Mouse (Mus musculus) forebrain, postnatal 0 days (tissue): ENCODE results near the gene Fibin. TPM values are rescaled to one million over a fixed set of nuclear protein-coding genes. Genes with fewer than 3 reads are reported as not detected.

Experiments
- ATAC-seq: fragments of 200-750 bp; cut with Nextera tagmentation; 2 replicates; pipeline ENCODE4 v1.8.0; 2017; ENCODE audit warnings: mild to moderate bottlenecking, moderate library complexity
- DNase-seq: peaks from one replicate; pipeline ENCODE4 v3.0.0-alpha.2; 2015
- H3K27ac ChIP-seq: fragments of 300-500 bp; sonication (generic); 2 replicates; pipeline ENCODE4 v1.5.1; 2014; ENCODE audit warnings: low read depth, mild to moderate bottlenecking, antibody characterized with exemption, low read length, moderate library complexity, mixed read lengths
- H3K27me3 ChIP-seq: fragments of 300-500 bp; sonication (generic); 2 replicates; pipeline ENCODE4 v1.6.1; 2014; ENCODE audit warnings: mild to moderate bottlenecking, low read length, mixed read lengths; ENCODE audit not compliant: insufficient read depth
- H3K36me3 ChIP-seq: fragments of 300-500 bp; sonication (generic); 2 replicates; pipeline ENCODE4 v1.6.1; 2014; ENCODE audit warnings: mild to moderate bottlenecking, moderate library complexity; ENCODE audit not compliant: insufficient read depth
- H3K4me1 ChIP-seq: fragments of 300-500 bp; sonication (generic); 2 replicates; pipeline ENCODE4 v1.6.1; 2014; ENCODE audit warnings: antibody characterized with exemption; ENCODE audit not compliant: insufficient read depth
- H3K4me2 ChIP-seq: fragments of 300-500 bp; sonication (generic); 2 replicates; pipeline ENCODE4 v1.6.1; 2014; ENCODE audit warnings: low read depth, mild to moderate bottlenecking, moderate library complexity
- H3K4me3 ChIP-seq: fragments of 300-500 bp; sonication (generic); 2 replicates; pipeline ENCODE4 v1.5.1; 2014; ENCODE audit warnings: low read depth, low read length, mixed read lengths
- H3K9ac ChIP-seq: fragments of 300-500 bp; sonication (generic); 2 replicates; pipeline ENCODE4 v1.6.1; 2014; ENCODE audit warnings: mild to moderate bottlenecking
- H3K9me3 ChIP-seq: fragments of 300-500 bp; sonication (generic); 2 replicates; pipeline ENCODE4 v1.6.1; 2016; ENCODE audit warnings: low read length
- CTCF ChIP-seq: sonication (generic); IDR thresholded peaks from 2 replicates; pipeline ENCODE4 v1.5.1; 2016; ENCODE audit warnings: antibody characterized with exemption, control low read depth, low read depth
- WGBS: fragments of 180-500 bp; shearing (Covaris S2); extraction: QIAGEN DNeasy Blood & Tissue Kit; methylation state at CpG from one replicate; pipeline ENCODE4 v1.1.7; 2014; 5-methylcytosine and 5-hydroxymethylcytosine counted together
- polyA plus RNA-seq: library from polyadenylated mRNA; unstranded; fragments of >200 nt; fragmentation: Nextera tagmentation; extraction: Ambion mirVana; gene quantifications from 2 replicates; pipeline ENCODE4 v1.2.1, GENCODE M21; 2015
- total RNA-seq: library from RNA; depleted of rRNA; stranded (reverse); fragments of >200 nt; gene quantifications from 2 replicates; pipeline ENCODE4 v1.2.3, GENCODE M21; 2014

The Fibin gene
- total and polyA plus RNA-seq, 2 experiments from 2014 or later: 3.6 to 8.9 TPM

DNA sequence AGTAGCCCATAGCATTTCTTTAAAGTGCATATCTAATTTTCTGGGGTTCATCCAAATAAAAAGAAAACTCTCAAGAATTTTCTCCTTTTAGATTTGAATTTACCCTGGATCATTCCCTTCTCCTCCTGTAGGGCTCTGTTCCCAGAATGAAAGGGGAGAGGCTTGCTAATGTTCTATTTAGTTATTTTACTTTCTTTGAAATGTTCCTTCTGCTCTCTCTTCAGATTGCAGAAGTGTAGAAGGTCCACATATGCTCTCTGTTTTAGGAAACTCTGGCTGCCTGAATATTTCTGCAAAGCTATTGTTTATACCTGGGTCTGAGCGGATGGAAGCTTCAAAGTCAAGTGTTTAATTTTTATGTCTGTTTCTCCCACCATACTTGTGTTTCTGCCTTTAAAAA lies 12.5 kb upstream of the Fibin start:
- no peak for TF ChIP-seq CTCF
- WGBS: 93% methylated on average over 1 of the region's 1 CpGs
- no peak overlapping the region for H3K27ac ChIP-seq
- no peak overlapping the region for H3K4me3 ChIP-seq
- H3K36me3 ChIP-seq: no peaks in the 10 kb centered on the region
- H3K27me3 ChIP-seq: no peaks in the 10 kb centered on the region
- ATAC-seq (no peak), DNase-seq (no peak)
- H3K4me1 ChIP-seq: no peaks in the 10 kb centered on the region
- H3K4me2 ChIP-seq: no peak overlapping the region
- H3K9me3 ChIP-seq: no peaks in the 10 kb centered on the region
- no peak overlapping the region for H3K9ac ChIP-seq

- no peaks in the 10 kb centered on the region for H3K27me3 ChIP-seq
- no peaks in the 10 kb centered on the region for H3K9me3 ChIP-seq
- no peak overlapping the region for H3K4me2 ChIP-seq
- H3K4me3 ChIP-seq: no peak overlapping the region
- no peak overlapping the region for H3K9ac ChIP-seq
- no peak for TF ChIP-seq CTCF
- no peaks in the 10 kb centered on the region for H3K4me1 ChIP-seq
- WGBS: 18% methylated on average over 2 of the region's 2 CpGs
- DNase-seq (no peak), ATAC-seq (no peak)
- H3K36me3 ChIP-seq: no peaks in the 10 kb centered on the region
- H3K27ac ChIP-seq: no peak overlapping the region
Observed at GRCm38 (mm10) chr2:110373186-110373585, 10.2 kb upstream of the Fibin start.

- DNase-seq: no peak
- Histone ChIP-seq H3K4me1 (0 out of 2 replicates have a peak, but pooled peaks cover 1% of the 10 kb centered on the region), H3K4me2 (no peak overlapping the region), H3K27ac (no peak overlapping the region), H3K36me3 (no peaks in the 10 kb centered on the region), H3K9me3 (no peaks in the 10 kb centered on the region), H3K4me3 (no peak overlapping the region), H3K9ac (no peak overlapping the region), H3K27me3 (no peaks in the 10 kb centered on the region; the same call in 1 of the 2 replicates)
- WGBS: 53% methylated on average over 1 of the region's 1 CpGs
- ATAC-seq: no peak
- no peak for TF ChIP-seq CTCF
Observed at GRCm38 (mm10) chr2:110367382-110367887, 4.5 kb upstream of the Fibin start.

GRCm38 (mm10) chr2:110365401-110365800 lies 2.4 kb upstream of the Fibin start:
- Histone ChIP-seq H3K4me2 (no peak overlapping the region), H3K27me3 (peaks cover 4% of the 10 kb centered on the region; the same call in 1 of the 2 replicates), H3K36me3 (no peaks in the 10 kb centered on the region), H3K9me3 (no peaks in the 10 kb centered on the region), H3K27ac (no peak overlapping the region), H3K4me3 (no peak overlapping the region), H3K9ac (no peak overlapping the region), H3K4me1 (0 out of 2 replicates have a peak, but pooled peaks cover 4% of the 10 kb centered on the region)
- TF ChIP-seq CTCF: no peak
- ATAC-seq (no peak), DNase-seq (no peak)

DNA sequence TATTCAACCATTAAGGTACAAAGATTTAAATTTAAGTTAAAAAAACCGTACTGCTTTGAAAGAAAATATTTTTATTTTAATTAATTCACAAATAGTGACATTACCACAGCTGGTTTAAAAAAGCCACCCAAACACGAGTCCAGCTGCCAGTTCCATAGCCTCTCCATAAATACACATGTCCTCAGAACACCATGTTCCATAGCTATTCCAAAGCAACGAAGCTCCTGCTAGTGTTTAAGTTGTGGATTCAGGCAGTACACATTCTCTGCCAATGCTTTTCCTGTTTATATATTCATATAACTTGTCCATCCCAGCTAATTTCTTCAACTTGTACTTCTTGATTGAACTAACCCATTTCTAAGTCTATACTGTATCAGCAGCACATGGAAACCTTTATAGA lies 872 bp upstream of the Fibin start:
- no peak for TF ChIP-seq CTCF
- no peak for DNase-seq
- peaks cover 4% of the 10 kb centered on the region; the same call in 1 of the 2 replicates for H3K27me3 ChIP-seq
- H3K27ac ChIP-seq: no peak overlapping the region
- H3K9me3 ChIP-seq: no peaks in the 10 kb centered on the region
- H3K4me1 ChIP-seq: 0 out of 2 replicates have a peak, but pooled peaks cover 4% of the 10 kb centered on the region
- no peak overlapping the region for H3K9ac ChIP-seq
- 78% methylated on average over 3 of the region's 3 CpGs for WGBS
- no peaks in the 10 kb centered on the region for H3K36me3 ChIP-seq
- no peak overlapping the region for H3K4me3 ChIP-seq
- ATAC-seq: no peak
- no peak overlapping the region for H3K4me2 ChIP-seq

DNA sequence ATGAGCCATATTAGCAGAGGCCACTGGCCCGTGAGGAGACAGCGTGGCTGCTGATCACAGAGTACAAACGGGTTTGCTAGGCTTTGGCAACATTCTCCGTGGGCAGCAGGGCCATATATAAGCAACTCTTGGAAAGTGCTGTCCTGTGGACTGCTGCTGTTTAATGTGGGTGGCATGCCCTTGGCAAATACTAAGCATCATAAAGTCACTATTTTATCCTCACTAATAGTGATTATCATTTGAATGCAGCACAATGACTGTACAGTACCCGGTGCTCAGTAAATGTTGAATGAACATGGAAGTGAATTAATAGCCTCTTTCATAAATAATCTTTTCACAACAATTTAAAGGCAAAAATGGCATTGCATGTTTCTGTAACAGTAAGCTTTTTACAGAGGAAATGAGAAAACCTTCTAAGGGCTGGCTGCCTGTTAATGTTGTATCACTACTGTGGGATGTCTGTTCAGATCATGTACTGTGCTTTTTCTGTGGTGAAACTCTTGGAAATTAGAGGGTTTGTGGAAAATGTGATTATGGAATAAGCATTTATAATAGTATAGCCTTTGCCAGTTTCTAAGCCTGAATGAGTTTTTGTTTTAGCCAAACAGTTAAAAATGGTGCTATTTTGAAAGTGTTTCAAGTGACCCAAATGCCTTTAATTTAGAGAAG lies 9.5 kb downstream of the Fibin start:
- H3K9me3 ChIP-seq: no peaks in the 10 kb centered on the region
- H3K9ac ChIP-seq: no peak overlapping the region
- no peaks in the 10 kb centered on the region for H3K27me3 ChIP-seq
- no peak for TF ChIP-seq CTCF
- no peak overlapping the region for H3K4me2 ChIP-seq
- no peak overlapping the region for H3K4me3 ChIP-seq
- no peak overlapping the region for H3K27ac ChIP-seq
- WGBS: 68% methylated on average over 5 of the region's 5 CpGs
- H3K36me3 ChIP-seq: no peaks in the 10 kb centered on the region
- ATAC-seq (no peak), DNase-seq (no peak)
- no peaks in the 10 kb centered on the region for H3K4me1 ChIP-seq

DNA sequence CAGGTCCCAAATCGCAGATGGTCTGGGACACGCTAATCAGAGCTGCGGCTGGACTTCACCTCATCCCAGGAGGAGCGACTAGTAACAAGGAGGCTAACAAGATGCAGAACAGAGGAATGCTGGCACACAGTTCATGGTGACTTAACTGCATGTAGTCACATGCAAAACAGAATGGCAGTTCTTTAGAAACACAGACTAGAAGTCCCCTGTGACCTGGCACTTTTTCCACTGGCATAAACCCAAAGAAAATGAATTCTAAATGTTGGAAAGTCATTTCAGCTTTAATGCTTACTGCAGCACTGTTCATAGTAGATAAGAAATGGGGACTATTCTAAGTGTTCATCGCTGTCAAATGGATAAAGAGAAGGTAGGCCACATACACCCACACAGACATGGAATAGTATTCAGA lies 11.1 kb downstream of the Fibin start:
- Histone ChIP-seq H3K36me3 (no peaks in the 10 kb centered on the region), H3K9ac (no peak overlapping the region), H3K4me1 (no peaks in the 10 kb centered on the region), H3K9me3 (no peaks in the 10 kb centered on the region), H3K4me3 (no peak overlapping the region), H3K4me2 (no peak overlapping the region), H3K27ac (no peak overlapping the region), H3K27me3 (no peaks in the 10 kb centered on the region)
- ATAC-seq (peak; percentile 34; the same call in 1 of the 2 replicates), DNase-seq (no peak)
- WGBS: 31% methylated on average over 5 of the region's 5 CpGs
- TF ChIP-seq CTCF: no peak
